Mouse (Mus musculus) mammary gland, adult 2 months (tissue): ENCODE measurements around the gene Dyrk3. TPM values are rescaled to one million over a fixed set of nuclear protein-coding genes. Genes with fewer than 3 reads are reported as not detected.

ENCODE experiments used
- polyA plus RNA-seq: library from polyadenylated mRNA; depleted of rRNA; stranded (reverse); fragments of >200 nt; gene quantifications from 2 replicates; pipeline ENCODE4 v1.2.3, GENCODE M21; 2012; ENCODE audit warnings: low replicate concordance; rRNA removed

The Dyrk3 gene
- 0.98 and 1.3 TPM in 2 replicates for polyA plus RNA-seq

DNA sequence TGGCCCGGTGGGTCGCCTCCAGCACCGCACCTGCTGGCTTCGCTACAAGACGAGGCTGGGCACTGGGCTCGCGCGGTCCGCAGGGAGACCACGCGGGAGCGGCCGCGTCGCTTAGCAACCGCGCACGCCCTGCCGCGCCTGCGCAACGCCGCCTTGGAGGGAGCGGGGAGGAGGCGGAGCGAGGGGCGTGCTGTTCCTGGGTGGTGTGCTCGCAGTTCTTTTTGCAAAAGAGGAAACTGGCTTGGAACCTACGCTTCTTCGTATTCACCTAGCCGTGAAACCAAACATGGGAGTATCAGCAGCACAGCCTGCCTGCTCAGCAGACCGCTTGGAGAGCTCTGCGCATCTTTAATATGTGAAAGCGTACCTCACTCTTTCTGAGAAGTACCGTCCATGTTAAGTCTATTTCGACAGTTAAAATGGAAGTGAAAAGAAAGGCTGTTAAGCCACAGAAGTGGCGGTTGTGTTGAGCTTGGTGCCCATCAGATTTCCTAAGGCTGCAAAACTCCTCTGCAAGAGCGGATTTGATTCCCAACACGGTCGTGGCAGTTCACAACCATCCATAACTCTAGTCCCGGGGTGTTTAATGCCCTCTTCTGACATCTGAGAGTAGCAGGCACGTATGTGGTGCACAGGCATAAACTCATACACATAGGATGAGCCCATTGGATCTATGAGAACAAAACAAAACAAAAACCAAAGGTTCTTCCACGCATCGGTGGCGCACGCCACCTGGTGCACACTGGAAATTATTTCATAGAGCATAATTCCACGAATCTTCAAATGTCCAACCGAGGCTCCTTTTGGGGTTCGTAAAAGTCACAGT is at the start of gene Dyrk3:
Gene Dyrk3, minus strand, starts transcription at position 150 of the 826 bp plus-strand sequence.

DNA sequence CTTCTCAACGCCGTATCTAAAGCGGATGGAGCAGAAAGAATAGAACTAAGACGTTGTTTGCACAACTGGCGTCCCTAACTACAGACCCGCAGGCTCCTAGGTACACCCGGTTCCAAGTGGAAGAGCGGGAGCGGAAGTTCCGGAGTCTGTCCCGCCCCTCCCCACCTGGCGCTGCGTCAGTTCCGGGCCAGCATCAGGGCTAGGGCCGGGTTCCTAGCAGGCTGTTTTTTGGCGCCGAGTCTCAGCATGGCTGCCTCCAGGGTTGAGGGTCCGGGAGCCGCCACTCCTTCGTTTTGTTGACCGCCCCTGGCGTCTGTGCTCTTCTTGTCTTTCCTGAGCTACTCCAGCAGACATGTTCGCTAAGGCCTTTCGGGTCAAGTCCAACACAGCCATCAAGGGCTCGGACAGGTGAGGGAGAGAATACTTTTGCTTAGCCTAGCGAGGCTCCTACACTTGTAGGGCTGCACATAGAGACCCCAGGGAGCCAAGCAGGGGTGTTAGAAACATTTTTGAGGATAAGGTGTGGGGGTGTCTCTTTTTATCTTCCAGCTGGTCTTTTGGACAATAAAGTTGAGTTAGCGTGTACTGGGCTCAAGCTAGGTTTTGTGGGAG is 15.0 kb upstream of the Dyrk3 start, which contains the start of gene Eif2d:
Gene Eif2d, plus strand, starts transcription at position 164 of the 612 bp plus-strand sequence.

DNA sequence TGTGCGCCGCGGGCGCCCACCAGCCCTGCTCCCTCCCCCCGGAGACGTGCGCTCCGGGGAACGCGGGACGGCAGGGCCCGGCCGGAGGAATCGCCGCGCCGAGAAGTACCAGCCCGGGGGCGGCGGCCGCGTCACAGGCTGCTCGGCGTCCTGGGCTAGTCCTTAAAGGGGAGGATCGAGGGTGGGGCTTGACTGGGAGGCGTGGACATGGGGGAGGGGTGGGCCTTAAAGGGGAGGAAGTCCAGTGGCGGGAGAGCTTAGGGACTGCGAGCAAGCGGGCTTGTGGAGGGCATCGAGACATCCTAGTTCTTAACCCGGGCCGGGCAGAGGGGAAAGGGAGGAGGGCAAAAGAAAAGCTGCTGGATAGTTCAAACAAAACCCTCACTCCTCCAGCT is 40.4 kb downstream of the Dyrk3 start, which contains the start of gene Mapkapk2:
Gene Mapkapk2, minus strand, starts transcription at position 127 of the 395 bp plus-strand sequence.

Other genes starting within 250 kb of the Dyrk3 start
- not detected in 2 replicates for gene Il20, start 226.9 kb downstream of the Dyrk3 start, polyA plus RNA-seq
- not detected in 2 replicates for gene Il19, start 198.2 kb downstream of the Dyrk3 start, polyA plus RNA-seq
- 0.29 and 0.68 TPM in 2 replicates for gene Il10, start 118.5 kb downstream of the Dyrk3 start, polyA plus RNA-seq
- gene Mapkapk2, start 40.5 kb downstream of the Dyrk3 start, polyA plus RNA-seq, result 95.0 and 132 TPM in 2 replicates
- 24.8 and 36.6 TPM in 2 replicates for gene Eif2d, start 14.8 kb upstream of the Dyrk3 start, polyA plus RNA-seq
- 17.5 and 23.3 TPM in 2 replicates for gene Rassf5, start 106.9 kb upstream of the Dyrk3 start, polyA plus RNA-seq
- gene Ikbke, start 141.3 kb upstream of the Dyrk3 start, polyA plus RNA-seq, result 43.0 and 44.2 TPM in 2 replicates